In the genomic region with DNA sequence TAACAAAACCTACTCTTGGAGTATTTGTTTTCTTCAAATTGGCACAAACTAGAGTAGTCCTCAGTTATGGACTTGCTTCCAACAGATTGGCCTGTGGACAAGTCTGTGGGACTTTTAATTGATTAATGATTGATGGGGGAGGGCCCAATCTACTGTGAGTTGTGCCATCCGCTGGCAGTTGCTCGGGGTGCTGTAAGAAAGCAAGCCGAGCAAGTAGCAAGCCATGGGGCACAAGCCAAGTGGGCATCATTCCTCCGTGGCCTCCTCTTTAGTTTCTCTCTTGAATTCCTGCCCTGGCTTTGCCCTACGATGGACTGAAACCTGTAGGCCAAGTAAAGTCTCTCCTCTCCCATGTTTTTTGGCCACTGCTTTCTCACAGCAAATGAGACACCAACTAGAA, we compare ENCODE assay signal across 21 mouse cellular contexts.
A peak's percentile ranks its signal among the peaks of the same experiment; 100 is the strongest.
DNase-seq lines count a peak whose midpoint lies in the region; ATAC-seq lines count a peak whose summit lies in the region.
"Had no signal": no experiment of that assay in that cellular context is flagged by ENCODE, and none has a peak within 500 bp of the region (broad histone marks: within the 10 kb centered on the region; RNA-seq: fewer than 3 reads in every experiment).

No protein-coding gene starts in this region.

- H3K9me3 ChIP-seq in kidney, embryonic 14.5 days (ENCODE audit: control insufficient read depth, low read length): no peaks in the 10 kb centered on the region
- H3K9me3 ChIP-seq: embryonic facial prominence, embryonic 10.5 days; limb, embryonic 15.5 days; midbrain, embryonic 10.5 days; neural tube, embryonic 13.5 days had no signal

- H3K4me2 ChIP-seq in kidney, embryonic 14.5 days (replicated peaks; ENCODE audit: low read depth, low read length): no peak overlapping the region
- H3K4me2 ChIP-seq: limb, embryonic 15.5 days; neural tube, embryonic 13.5 days had no signal

- no peaks in the 10 kb centered on the region for H3K27me3 ChIP-seq in kidney, embryonic 14.5 days (ENCODE audit: control insufficient read depth, insufficient read depth, low read length)
- H3K27me3 ChIP-seq: limb, embryonic 15.5 days; neural tube, embryonic 13.5 days had no signal

- no peak overlapping the region for H3K9ac ChIP-seq in kidney, embryonic 14.5 days (ENCODE audit: low read depth, low read length)
- H3K9ac ChIP-seq: limb, embryonic 15.5 days; neural tube, embryonic 13.5 days had no signal

- DNase-seq in adrenal gland, adult 2 months: peak; percentile 37
- DNase-seq in adrenal gland, postnatal 4 days (ENCODE audit: low spot score in 2 of 2): no peak
- peak; percentile 32 for DNase-seq in gastrocnemius, postnatal 25 days
- no peak for DNase-seq in gastrocnemius, postnatal 36 days
- DNase-seq in kidney, adult 9 months: peak; percentile 73
- DNase-seq in right cerebral cortex, postnatal 10 days (ENCODE audit: low spot score in 2 of 2): peak; percentile 28 to 33
- DNase-seq in right cerebral cortex, adult 18-20 months: no peak
- DNase-seq: cerebellum, adult 8-10 months; lung, postnatal 4 days; right cerebral cortex, postnatal 4 days; thymus, postnatal 14 days had no signal

- no peak overlapping the region for H3K27ac ChIP-seq in kidney, embryonic 14.5 days (ENCODE audit: low read depth, low read length)
- H3K27ac ChIP-seq: embryonic facial prominence, embryonic 10.5 days; limb, embryonic 15.5 days; midbrain, embryonic 10.5 days; neural tube, embryonic 13.5 days had no signal

- intact Hi-C loops in gastrocnemius, postnatal 36 days (cut with DNase I): no loop called here

- no peak for ATAC-seq in kidney, embryonic 14.5 days (ENCODE audit: low FRiP score, low TSS enrichment)
- ATAC-seq: CD4-positive, CD25-positive, alpha-beta regulatory T cell, adult 4 months; forebrain, embryonic 14.5 days; hindbrain, embryonic 16.5 days had no signal

- H3K36me3 ChIP-seq in kidney, embryonic 14.5 days (ENCODE audit: control insufficient read depth, insufficient read depth, low read length): no peaks in the 10 kb centered on the region
- H3K36me3 ChIP-seq: embryonic facial prominence, embryonic 10.5 days; G1E; limb, embryonic 15.5 days; midbrain, embryonic 10.5 days; neural tube, embryonic 13.5 days had no signal

- no peak overlapping the region for H3K4me3 ChIP-seq in kidney, embryonic 14.5 days (ENCODE audit: low read length)
- H3K4me3 ChIP-seq: embryonic facial prominence, embryonic 10.5 days; erythroblast, embryonic 14.5 days; limb, embryonic 15.5 days; midbrain, embryonic 10.5 days; neural tube, embryonic 13.5 days had no signal

- 95% methylated on average over 5 of the region's 5 CpGs for WGBS in kidney, embryonic 14.5 days

- no peaks in the 10 kb centered on the region for H3K4me1 ChIP-seq in kidney, embryonic 14.5 days (ENCODE audit: control insufficient read depth, insufficient read depth, low read length)
- H3K4me1 ChIP-seq: embryonic facial prominence, embryonic 10.5 days; limb, embryonic 15.5 days; midbrain, embryonic 10.5 days; neural tube, embryonic 13.5 days had no signal

Comparison
In these comparisons a context has a peak if more than half of its experiments do, and no peak if none do; other contexts are left out.
1. DNase-seq: peak in adrenal gland, adult 2 months (single experiment), gastrocnemius, postnatal 25 days (single experiment), kidney, adult 9 months (single experiment) and right cerebral cortex, postnatal 10 days (2 of 2); none in adrenal gland, postnatal 4 days (0 of 2), gastrocnemius, postnatal 36 days (0 of 2) and right cerebral cortex, adult 18-20 months (single experiment).